Mouse (Mus musculus) bone marrow, adult 2 months (tissue): ENCODE results near the gene Gm21954.

Experiments
- CTCF ChIP-seq: fragments of 200-500 bp; IDR thresholded peaks from 2 replicates; pipeline ENCODE4 v1.5.1; 2011; ENCODE audit warnings: low read length, control low read depth; ENCODE audit not compliant: control insufficient read depth, insufficient read depth
- POLR2A ChIP-seq: fragments of 200-500 bp; IDR thresholded peaks from 2 replicates; pipeline ENCODE4 v1.6.1; 2011; ENCODE audit warnings: low read depth, mild to moderate bottlenecking, control low read depth, low read length, borderline replicate concordance; ENCODE audit not compliant: control insufficient read depth

DNA sequence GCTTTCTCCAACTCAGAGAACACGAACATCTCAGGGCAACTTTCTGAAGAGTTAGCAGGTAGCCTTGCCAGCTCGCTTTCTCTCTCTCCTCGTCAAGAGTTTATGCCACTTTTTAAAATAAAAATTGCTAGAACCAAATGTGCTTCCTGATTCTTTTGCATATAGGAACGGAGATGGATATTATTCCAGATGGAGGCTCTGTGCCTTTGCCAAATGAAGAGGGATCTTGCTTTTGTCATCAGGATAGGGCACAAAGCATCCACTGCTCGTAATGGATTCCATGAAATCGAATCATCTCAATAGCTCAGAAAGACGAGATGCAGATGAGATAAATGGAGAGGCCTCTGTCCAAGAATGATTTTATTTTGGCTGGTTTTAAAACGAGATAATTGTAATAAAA is 28.7 kb downstream of the Gm21954 start:
- TF ChIP-seq POLR2A: no peak
- no peak for TF ChIP-seq CTCF
